8 mouse cellular contexts compared by ENCODE assay signal in genomic region chr17:32528408-32529337, GRCm38 (mm10). TPM values are rescaled to one million over a fixed set of nuclear protein-coding genes. Genes with fewer than 3 reads are reported as not detected.
DNase-seq lines count a peak whose midpoint lies in the region; ATAC-seq and TF ChIP-seq lines count a peak whose summit lies in the region.

No protein-coding gene starts in this region.

- peak; percentile 93 for ATAC-seq in megakaryocyte, adult 5-6 weeks (ENCODE audit: poor library complexity, severe bottlenecking)

- no peaks in the 10 kb centered on the region for H3K4me1 ChIP-seq in cortical plate, adult 2 months (ENCODE audit: control insufficient read depth, insufficient read depth, low read length)

- TF ChIP-seq CTCF in cortical plate, adult 2 months (IDR thresholded peaks at IDR 0.05; ENCODE audit: extremely low read depth, insufficient read depth, low read length) = peak; percentile 82

- H3K27ac ChIP-seq in cortical plate, adult 2 months (ENCODE audit: insufficient read depth, low read length) = no peak overlapping the region

- TF ChIP-seq POLR2A in cortical plate, adult 2 months (IDR thresholded peaks at IDR 0.05; ENCODE audit: extremely low read depth, insufficient read depth, low read length) = no peak

- DNase-seq in adipocyte (ENCODE audit: low spot score) = peak; percentile 59
- peak; percentile 79 to 83 for DNase-seq in gastrocnemius, adult 8-10 months (ENCODE audit: low spot score in 2 of 2)
- DNase-seq in induced T-regulatory cell, adult 2 months (ENCODE audit: low read depth) = peak; percentile 95
- peak; percentile 71 to 81 for DNase-seq in left cerebral cortex, adult 8-10 months (ENCODE audit: low spot score in 2 of 2)
- DNase-seq in right cerebral cortex, adult 18-20 months = peak; percentile 81
- peak; percentile 42 for DNase-seq in urinary bladder, postnatal 10 days (ENCODE audit: low spot score)

- no peak overlapping the region for H3K4me3 ChIP-seq in cortical plate, adult 2 months (ENCODE audit: insufficient read depth, low read length)

RNA-seq across cellular contexts. Expression of gene Cyp4f16, which starts 7.7 kb away (rescaled TPM):
- 8.1 and 9.0 TPM in 2 replicates for polyA plus RNA-seq in cortical plate, adult 2 months (2012; rRNA removed)
- total RNA-seq in gastrocnemius, adult 8-10 months (2022) = 1 to 10 TPM in 2 of 4 experiments, under 1 TPM in 2; 0.48 to 1.9 (median 1.2) TPM
- 1 to 10 TPM; 4.8 to 7.1 (median 6.4) TPM for total RNA-seq in left cerebral cortex, adult 8-10 months (2022)
- 25.2 and 28.3 TPM in 2 replicates for total RNA-seq in megakaryocyte, adult 5-6 weeks (2015)
- 19.0 and 39.0 TPM in 2 replicates for total RNA-seq in megakaryocyte, adult 5-6 weeks (2017)

RNA-seq across cellular contexts. Expression of gene Cyp4f17, which starts 22.8 kb away (rescaled TPM):
- polyA plus RNA-seq in cortical plate, adult 2 months (2012; rRNA removed) = 3.7 and 4.2 TPM in 2 replicates
- total RNA-seq in gastrocnemius, adult 8-10 months (2022) = 1 to 10 TPM; 1.6 to 2.6 (median 1.7) TPM
- total RNA-seq in left cerebral cortex, adult 8-10 months (2022) = 1 to 10 TPM; 3.9 to 6.4 (median 4.6) TPM
- 0.36 and 0.38 TPM in 2 replicates for total RNA-seq in megakaryocyte, adult 5-6 weeks (2015)
- 0.66 and 0.98 TPM in 2 replicates for total RNA-seq in megakaryocyte, adult 5-6 weeks (2017)

Comparison
In these comparisons a context has a peak if more than half of its experiments do, and no peak if none do; other contexts are left out.
1. DNase-seq: peak in every context shown above with its lines; median percentile 95 in induced T-regulatory cell, adult 2 months; 81 in gastrocnemius, adult 8-10 months; 81 in right cerebral cortex, adult 18-20 months; 76 in left cerebral cortex, adult 8-10 months; 59 in adipocyte; 42 in urinary bladder, postnatal 10 days.